Mouse (Mus musculus) forebrain, embryonic 14.5 days (tissue): ENCODE measurements around the gene Aars. TPM values are rescaled to one million over a fixed set of nuclear protein-coding genes. Genes with fewer than 3 reads are reported as not detected.
"Not testable (repeated sequence)": the region's sequence is repeated elsewhere in the genome, so short reads cannot be mapped to it uniquely, and the experiment has no call there.

Source experiments
- ATAC-seq: fragments of 200-750 bp; cut with Nextera tagmentation; 2 replicates; pipeline ENCODE4 v1.8.0; 2017; ENCODE audit warnings: mild to moderate bottlenecking, moderate library complexity
- DNase-seq: peaks from one replicate; pipeline ENCODE4 v3.0.0-alpha.2; 2015; ENCODE audit warnings: low spot score
- H3K27ac ChIP-seq: fragments of 300-500 bp; sonication (generic); 2 replicates; pipeline ENCODE4 v1.5.1; 2014; ENCODE audit warnings: low read depth, mild to moderate bottlenecking, control low read depth, low read length, moderate library complexity
- H3K27me3 ChIP-seq: fragments of 300-500 bp; sonication (generic); replicated peaks from 2 replicates; pipeline ENCODE4 v1.6.1; 2014; ENCODE audit warnings: low read length, control low read depth, mixed read lengths; ENCODE audit not compliant: control insufficient read depth, insufficient read depth
- H3K36me3 ChIP-seq: fragments of 300-500 bp; sonication (generic); 2 replicates; pipeline ENCODE4 v1.6.1; 2014; ENCODE audit warnings: low read length, control low read depth; ENCODE audit not compliant: control insufficient read depth, insufficient read depth
- H3K4me1 ChIP-seq: fragments of 300-500 bp; sonication (generic); 2 replicates; pipeline ENCODE4 v1.6.1; 2014; ENCODE audit warnings: antibody characterized with exemption, low read length, control low read depth; ENCODE audit not compliant: control insufficient read depth, insufficient read depth
- H3K4me2 ChIP-seq: fragments of 300-500 bp; sonication (generic); 2 replicates; pipeline ENCODE4 v1.6.1; 2014; ENCODE audit warnings: mild to moderate bottlenecking, control low read depth, low read length
- H3K4me3 ChIP-seq: fragments of 300-500 bp; sonication (generic); 2 replicates; pipeline ENCODE4 v1.5.1; 2014; ENCODE audit warnings: low read depth, low read length, control low read depth
- H3K9ac ChIP-seq: fragments of 300-500 bp; sonication (generic); 2 replicates; pipeline ENCODE4 v1.6.1; 2014; ENCODE audit warnings: mild to moderate bottlenecking, low read length, control low read depth, moderate library complexity
- H3K9me3 ChIP-seq: fragments of 300-500 bp; sonication (generic); replicated peaks from 2 replicates; pipeline ENCODE4 v1.6.1; 2016; ENCODE audit warnings: low read length, control low read depth, mixed read lengths; ENCODE audit not compliant: control insufficient read depth
- WGBS: fragments of 180-500 bp; shearing (Covaris S2); extraction: QIAGEN DNeasy Blood & Tissue Kit; methylation state at CpG from one replicate; pipeline ENCODE4 v1.1.7; 2014; 5-methylcytosine and 5-hydroxymethylcytosine counted together
- polyA plus RNA-seq: library from polyadenylated mRNA; unstranded; fragments of >200 nt; fragmentation: Nextera tagmentation; extraction: Ambion mirVana; gene quantifications from 2 replicates; pipeline ENCODE4 v1.2.1, GENCODE M21; 2014

Gene Aars
- polyA plus RNA-seq, 1 experiment from 2014 or later: 61.8 TPM

DNA sequence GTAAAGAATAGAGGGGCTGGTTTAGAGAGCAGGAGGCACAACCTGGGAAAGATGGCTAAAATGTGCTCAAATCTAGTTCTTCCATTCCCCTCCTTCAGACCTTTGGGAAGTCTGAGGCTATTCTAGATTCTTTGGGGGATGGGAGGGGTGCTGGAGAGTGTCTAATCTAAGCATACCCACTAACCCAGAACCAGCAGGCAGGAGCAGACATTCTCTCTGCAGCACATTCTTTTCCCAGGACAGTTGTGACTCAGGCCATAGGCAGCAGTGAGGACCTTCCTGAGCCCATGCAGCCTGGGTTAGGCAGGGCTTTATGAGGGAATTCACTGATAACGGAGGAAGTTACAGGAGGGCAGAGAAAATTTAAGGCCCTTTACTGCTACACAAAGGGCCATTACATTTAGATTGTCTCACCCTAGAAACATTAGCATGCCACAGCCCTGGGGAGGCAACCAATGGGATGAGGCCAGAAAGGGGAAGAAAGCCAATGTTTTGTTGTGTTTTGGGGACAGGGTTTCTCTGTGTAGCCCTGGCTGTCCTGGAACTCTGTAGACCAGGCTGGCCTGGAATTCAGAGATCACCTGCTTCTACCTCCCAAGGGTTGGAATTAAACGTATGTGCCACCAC, 26.1 kb downstream of the Aars start:
- H3K9ac ChIP-seq: no peak overlapping the region

DNA sequence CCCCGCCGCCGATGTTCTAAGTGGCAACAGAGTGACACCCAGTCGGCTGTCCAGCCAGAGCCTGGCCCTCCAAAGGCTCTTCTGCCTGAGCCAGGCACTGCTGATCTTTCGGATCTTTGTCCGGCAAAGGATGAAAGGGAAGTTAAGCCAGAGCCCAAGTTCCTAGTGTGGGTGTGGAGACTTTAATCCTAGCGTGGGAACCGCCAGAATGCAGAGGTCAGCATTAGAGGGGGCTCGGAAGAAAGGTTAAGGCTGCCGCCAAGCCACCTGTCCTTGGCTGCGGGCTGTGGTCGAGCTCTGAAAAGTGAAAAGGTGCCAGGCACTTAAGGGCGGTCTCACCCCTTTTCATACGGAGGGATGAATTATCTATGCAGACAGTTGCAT, 28.7 kb downstream of the Aars start:
- Histone ChIP-seq H3K9ac (peak overlapping the region; percentile 70), H3K27ac (peak overlapping the region; percentile 79), H3K36me3 (peaks cover 6% of the 10 kb centered on the region), H3K27me3 (no peaks in the 10 kb centered on the region), H3K4me1 (peaks cover 14% of the 10 kb centered on the region), H3K9me3 (no peaks in the 10 kb centered on the region), H3K4me2 (peak overlapping the region; percentile 66), H3K4me3 (peak overlapping the region; percentile 60)
- under 1% methylated on average over 14 of the region's 14 CpGs for WGBS
- peak; percentile 19 for ATAC-seq
- DNase-seq: no peak

More for the DNA sequence above, 26.1 kb downstream of the Aars start:
- Histone ChIP-seq H3K4me2 (no peak overlapping the region), H3K27me3 (no peaks in the 10 kb centered on the region), H3K4me3 (no peak overlapping the region), H3K4me1 (peaks cover 14% of the 10 kb centered on the region), H3K9me3 (no peaks in the 10 kb centered on the region), H3K36me3 (peaks cover 26% of the 10 kb centered on the region), H3K27ac (no peak overlapping the region)
- no peak for DNase-seq
- ATAC-seq: no peak
- WGBS: 65% methylated on average over 2 of the region's 2 CpGs

DNA sequence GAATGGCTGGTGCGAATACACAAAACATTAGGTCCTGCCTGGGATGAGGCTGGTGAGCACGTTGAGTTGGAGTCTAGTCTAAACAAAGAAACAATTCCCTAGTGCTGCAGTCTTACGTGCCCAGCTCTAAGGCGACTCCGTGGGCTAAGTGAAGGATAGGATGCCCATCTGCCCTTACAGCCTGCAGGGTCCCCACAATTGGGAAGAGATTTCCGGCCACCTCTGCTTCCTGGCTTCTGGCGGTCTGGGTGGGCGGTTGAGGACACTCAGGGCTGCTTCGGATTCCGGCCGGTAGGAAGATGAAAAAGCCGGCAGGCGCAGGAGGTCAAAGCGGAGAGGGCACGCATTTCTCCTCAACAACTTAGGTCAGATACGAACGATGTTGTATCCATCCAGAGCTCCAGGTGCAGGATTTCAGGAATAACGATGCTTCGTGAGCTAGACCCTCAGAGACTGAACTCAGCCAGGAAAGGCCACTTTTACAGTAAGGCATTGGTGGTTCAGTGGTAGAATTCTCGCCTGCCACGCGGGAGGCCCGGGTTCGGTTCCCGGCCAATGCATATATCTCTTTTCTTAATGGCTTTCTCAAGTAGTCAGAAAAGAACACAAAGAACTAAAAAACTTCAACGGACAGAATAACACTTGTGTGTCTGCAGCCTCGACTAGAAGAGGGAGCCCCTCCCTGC, 29.3 kb downstream of the Aars start:
- Histone ChIP-seq H3K4me1 (peaks cover 9% of the 10 kb centered on the region), H3K9me3 (no peaks in the 10 kb centered on the region), H3K36me3 (peaks cover 6% of the 10 kb centered on the region), H3K27me3 (no peaks in the 10 kb centered on the region), H3K9ac (peak overlapping the region; percentile 70), H3K4me3 (peak overlapping the region; percentile 60), H3K4me2 (peak overlapping the region; percentile 66), H3K27ac (peak overlapping the region; percentile 79)
- ATAC-seq: peak; percentile 95
- under 1% methylated on average over 27 of the region's 27 CpGs for WGBS
- peak; percentile 96 for DNase-seq

DNA sequence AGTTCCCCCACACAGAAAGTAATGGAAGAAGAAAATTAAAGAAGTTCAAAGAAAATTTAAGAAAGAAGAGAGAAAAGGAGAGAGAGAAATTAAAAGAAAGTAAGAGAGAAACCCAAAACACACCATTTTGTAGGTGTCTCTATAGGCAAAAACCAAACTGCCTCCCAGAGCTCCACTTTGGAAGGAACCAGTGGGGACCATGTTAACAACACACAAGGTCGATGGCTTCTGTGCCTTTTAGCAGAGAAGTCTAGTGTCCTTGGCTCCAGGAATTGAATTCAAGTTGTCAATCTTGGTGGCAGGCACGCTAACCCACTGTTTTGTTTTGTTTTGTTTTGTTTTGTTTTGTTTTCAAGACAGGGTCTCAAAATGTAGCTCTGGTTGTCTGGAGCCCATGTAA, 29.9 kb downstream of the Aars start:
- Histone ChIP-seq H3K27me3 (no peaks in the 10 kb centered on the region), H3K36me3 (peaks cover 5% of the 10 kb centered on the region), H3K4me3 (peak overlapping the region; percentile 60), H3K9me3 (no peaks in the 10 kb centered on the region), H3K4me2 (peak overlapping the region; percentile 33), H3K27ac (no peak overlapping the region), H3K9ac (peak overlapping the region; percentile 8; the same call in 1 of the 2 replicates), H3K4me1 (peaks cover 6% of the 10 kb centered on the region)
- 37% methylated on average over 2 of the region's 2 CpGs for WGBS
- DNase-seq (no peak), ATAC-seq (no peak)

DNA sequence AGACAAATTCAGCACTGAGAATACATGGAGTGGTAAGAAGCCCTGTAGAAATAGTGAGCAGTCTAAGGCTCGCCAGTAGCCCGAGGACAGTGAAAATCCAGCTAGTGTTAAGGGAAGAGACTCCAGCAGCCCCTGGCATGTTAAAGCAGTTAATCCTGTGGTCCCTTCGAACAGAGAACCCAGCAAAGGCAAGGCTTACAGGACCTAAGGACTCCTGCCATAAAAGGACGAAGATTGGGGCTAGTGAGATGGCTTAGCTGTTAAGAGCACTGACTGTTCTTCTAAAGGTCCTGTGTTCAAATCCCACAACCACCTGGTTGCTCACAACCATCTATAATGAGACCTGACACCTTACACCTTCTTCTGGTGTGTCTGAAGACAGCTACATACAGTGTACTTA, 33.4 kb downstream of the Aars start:
- Histone ChIP-seq H3K9me3 (no peaks in the 10 kb centered on the region), H3K9ac (no peak overlapping the region), H3K36me3 (no peaks in the 10 kb centered on the region), H3K4me3 (no peak overlapping the region), H3K4me1 (peaks cover under 1% of the 10 kb centered on the region; the same call in 1 of the 2 replicates), H3K27me3 (no peaks in the 10 kb centered on the region), H3K27ac (no peak overlapping the region), H3K4me2 (no peak overlapping the region)
- no peak for DNase-seq
- 66% methylated on average over 4 of the region's 4 CpGs for WGBS
- no peak for ATAC-seq

DNA sequence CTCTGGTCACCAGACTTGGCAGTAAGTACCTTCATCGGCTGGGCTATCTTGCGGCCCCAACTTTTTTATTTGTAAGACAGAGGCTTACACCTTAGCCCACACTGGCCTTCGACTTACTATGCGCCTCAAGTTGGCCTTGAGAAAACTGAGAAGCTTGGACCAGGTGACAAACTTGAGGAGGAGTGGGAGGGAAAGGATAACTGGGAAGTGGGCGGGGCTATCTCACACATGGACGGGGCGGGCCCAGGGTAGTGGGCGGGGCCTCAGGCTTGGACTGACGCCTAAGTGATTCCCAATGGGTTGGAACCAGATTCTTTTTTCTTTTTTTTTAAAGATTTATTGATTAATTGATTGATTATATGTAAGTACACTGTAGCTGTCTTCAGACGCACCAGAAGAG, 34.5 kb downstream of the Aars start:
- Histone ChIP-seq H3K36me3 (no peaks in the 10 kb centered on the region), H3K9ac (no peak overlapping the region), H3K4me2 (no peak overlapping the region), H3K27ac (no peak overlapping the region), H3K4me1 (no peaks in the 10 kb centered on the region), H3K9me3 (no peaks in the 10 kb centered on the region), H3K4me3 (no peak overlapping the region), H3K27me3 (no peaks in the 10 kb centered on the region)
- DNase-seq (no peak), ATAC-seq (no peak)
- WGBS: 24% methylated on average over 10 of the region's 10 CpGs

DNA sequence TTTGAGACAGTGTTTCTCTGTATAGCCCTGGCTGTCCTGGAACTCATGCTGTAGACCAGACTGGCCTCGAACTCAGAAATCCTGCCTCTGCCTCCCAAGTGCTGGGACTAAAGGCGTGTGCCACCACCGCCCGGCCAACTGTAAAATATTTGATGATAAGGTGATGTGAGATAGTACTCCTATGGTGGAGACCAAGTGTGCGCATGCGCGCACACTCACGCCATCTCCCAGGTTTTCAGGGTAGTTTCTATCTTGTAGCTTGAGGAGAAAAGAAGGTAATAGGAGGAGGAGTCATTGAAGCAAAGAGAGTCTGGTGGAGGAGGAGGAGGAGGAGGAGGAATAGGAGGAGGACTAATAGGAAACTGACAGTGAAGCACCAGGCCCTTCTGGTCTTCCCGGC, 35.7 kb downstream of the Aars start:
- not testable (repeated sequence) for H3K27me3 ChIP-seq, H3K4me1 ChIP-seq, H3K4me2 ChIP-seq, H3K27ac ChIP-seq, ATAC-seq, H3K36me3 ChIP-seq, H3K9ac ChIP-seq, H3K9me3 ChIP-seq, DNase-seq, H3K4me3 ChIP-seq
- 95% methylated on average over 9 of the region's 9 CpGs for WGBS

DNA sequence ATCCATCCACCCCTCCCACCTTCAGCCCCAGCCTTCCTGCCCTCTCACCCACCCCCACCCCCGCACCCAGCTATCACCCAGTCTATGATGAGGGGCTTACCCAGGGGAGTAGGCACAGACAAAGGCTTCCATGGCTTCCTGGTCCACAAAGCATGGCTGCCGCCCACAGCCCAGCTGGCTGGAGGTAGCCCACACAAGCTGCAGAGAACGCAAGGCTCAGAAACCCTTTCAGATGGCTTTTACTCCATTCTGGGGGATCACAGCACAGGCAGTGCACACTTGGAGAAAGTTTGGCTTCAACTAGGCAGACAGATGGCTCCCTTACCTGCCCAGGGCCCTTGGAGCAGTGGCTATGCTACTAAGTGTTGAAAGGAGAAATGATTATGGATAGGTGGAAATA, 43.0 kb downstream of the Aars start:
- Histone ChIP-seq H3K27me3 (no peaks in the 10 kb centered on the region), H3K36me3 (no peaks in the 10 kb centered on the region), H3K4me2 (no peak overlapping the region), H3K4me1 (no peaks in the 10 kb centered on the region), H3K4me3 (no peak overlapping the region), H3K9me3 (no peaks in the 10 kb centered on the region), H3K9ac (no peak overlapping the region), H3K27ac (no peak overlapping the region)
- ATAC-seq (no peak), DNase-seq (no peak)
- WGBS: 68% methylated on average over 3 of the region's 3 CpGs

DNA sequence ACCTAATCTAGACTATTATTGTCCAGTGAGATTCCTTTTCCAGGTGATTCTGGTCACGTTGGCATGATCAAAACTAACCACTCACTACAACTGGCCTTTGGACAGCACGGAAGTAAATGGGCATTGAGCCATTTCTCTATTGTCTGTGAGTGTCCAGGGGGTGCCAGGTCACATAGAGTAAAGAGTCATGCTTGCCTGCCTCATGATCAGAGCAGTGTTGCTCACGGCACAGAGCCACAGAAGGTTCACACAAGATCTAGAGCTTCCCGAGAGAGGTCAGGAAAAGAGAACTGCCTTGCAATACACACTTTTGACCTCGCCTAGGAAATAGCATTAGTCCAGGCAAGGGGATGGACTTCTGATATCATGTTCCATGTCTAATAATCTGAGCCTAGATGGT, 46.5 kb downstream of the Aars start:
- Histone ChIP-seq H3K9me3 (no peaks in the 10 kb centered on the region), H3K4me2 (no peak overlapping the region), H3K9ac (no peak overlapping the region), H3K4me3 (no peak overlapping the region), H3K4me1 (no peaks in the 10 kb centered on the region), H3K27ac (no peak overlapping the region), H3K36me3 (no peaks in the 10 kb centered on the region), H3K27me3 (no peaks in the 10 kb centered on the region)
- 75% methylated on average over 5 of the region's 5 CpGs for WGBS
- DNase-seq: no peak
- ATAC-seq: no peak
